Mouse (Mus musculus) testis, adult 2 months (tissue): ENCODE results near the gene Epas1.

ENCODE experiments used
- CTCF ChIP-seq: fragments of 200-500 bp; IDR thresholded peaks from 2 replicates; pipeline ENCODE4 v1.5.1; 2012; ENCODE audit warnings: low read depth, mild to moderate bottlenecking, inconsistent platforms, low read length, moderate library complexity; ENCODE audit not compliant: control insufficient read depth, insufficient read depth, insufficient replicate concordance
- POLR2A ChIP-seq: fragments of 200-500 bp; IDR thresholded peaks from 2 replicates; pipeline ENCODE4 v1.6.1; 2012; ENCODE audit warnings: low read depth, mild to moderate bottlenecking, inconsistent platforms, low read length, moderate library complexity; ENCODE audit not compliant: control insufficient read depth

DNA sequence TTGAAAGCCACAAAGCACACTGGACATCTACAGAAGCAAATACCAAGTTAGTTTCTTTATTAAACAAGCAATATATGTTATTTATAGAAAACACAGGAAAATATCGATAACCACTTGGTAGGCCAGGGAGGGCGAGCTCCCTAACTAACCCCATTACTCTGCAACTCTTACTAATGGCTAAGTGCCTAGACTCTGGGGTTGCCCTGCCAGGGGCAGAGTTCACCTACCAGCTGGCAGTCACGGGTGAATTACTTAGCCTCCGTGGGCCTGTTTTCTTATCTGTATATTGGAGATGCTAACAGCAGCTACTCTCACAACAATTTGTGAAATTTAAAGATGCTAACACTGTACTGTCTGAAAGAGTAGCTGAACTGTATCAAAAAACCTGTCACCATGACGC is 42.3 kb downstream of the Epas1 start:
- no peak for TF ChIP-seq CTCF
- TF ChIP-seq POLR2A: no peak
